Mouse (Mus musculus) embryonic fibroblast, embryonic 13.5 days (primary cell): ENCODE data around the gene Noxo1.

Experiments used
- CTCF ChIP-seq: IDR thresholded peaks from 2 replicates; pipeline ENCODE4 v1.5.1; 2011; ENCODE audit warnings: mild to moderate bottlenecking, control low read depth, low read length, moderate library complexity, borderline replicate concordance; ENCODE audit not compliant: insufficient read depth
- POLR2A ChIP-seq: IDR thresholded peaks from 2 replicates; pipeline ENCODE4 v1.6.1; 2011; ENCODE audit warnings: low read depth, mild to moderate bottlenecking, control low read depth, low read length, moderate library complexity

DNA sequence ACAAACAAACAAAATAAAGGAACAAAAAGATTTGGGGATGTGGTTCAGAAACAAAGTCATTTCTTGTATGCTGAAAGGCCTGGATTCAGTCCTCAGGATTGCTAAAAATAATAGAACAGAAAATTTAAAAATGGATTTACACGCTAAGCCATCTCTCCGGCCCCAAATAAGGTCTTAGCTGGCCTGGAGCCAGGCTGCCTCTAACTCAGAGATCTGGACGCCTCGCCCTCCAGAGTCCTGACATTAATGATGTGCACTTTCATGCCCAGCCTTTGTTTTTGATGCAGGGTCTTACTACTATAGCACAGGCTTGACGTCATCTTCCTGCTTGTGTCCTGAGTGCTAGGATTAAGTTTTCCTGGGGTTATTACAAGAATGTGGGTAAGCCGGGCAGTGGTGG is 33.0 kb downstream of the Noxo1 start:
- TF ChIP-seq CTCF (no peak), POLR2A (no peak)
